Mouse (Mus musculus) embryonic facial prominence, embryonic 11.5 days (tissue): ENCODE results near the gene Cfap54. TPM values are rescaled to one million over a fixed set of nuclear protein-coding genes. Genes with fewer than 3 reads are reported as not detected.

Source experiments
- ATAC-seq: fragments of 200-750 bp; cut with Nextera tagmentation; replicated peaks from 2 replicates; pipeline ENCODE4 v1.8.0; 2017; ENCODE audit warnings: low read depth; ENCODE audit not compliant: insufficient number of reproducible peaks, low FRiP score, low TSS enrichment
- DNase-seq: peaks from one replicate; pipeline ENCODE4 v3.0.0-alpha.2; 2015; ENCODE audit warnings: low spot score
- H3K27ac ChIP-seq: fragments of 300-500 bp; sonication (generic); replicated peaks from 2 replicates; pipeline ENCODE4 v1.5.1; 2014; ENCODE audit warnings: mild to moderate bottlenecking, low read depth, low read length, control low read depth
- H3K27me3 ChIP-seq: fragments of 300-500 bp; sonication (generic); 2 replicates; pipeline ENCODE4 v1.6.1; 2014; ENCODE audit warnings: mild to moderate bottlenecking, low read length, moderate library complexity, mixed read lengths; ENCODE audit not compliant: control insufficient read depth, insufficient read depth
- H3K36me3 ChIP-seq: fragments of 300-500 bp; sonication (generic); replicated peaks from 2 replicates; pipeline ENCODE4 v1.6.1; 2014; ENCODE audit warnings: low read depth, mild to moderate bottlenecking, low read length, moderate library complexity, mixed read lengths; ENCODE audit not compliant: control insufficient read depth, insufficient read depth
- H3K4me1 ChIP-seq: fragments of 300-500 bp; sonication (generic); 2 replicates; pipeline ENCODE4 v1.6.1; 2014; ENCODE audit warnings: low read length, mixed read lengths; ENCODE audit not compliant: control insufficient read depth, insufficient read depth
- H3K4me2 ChIP-seq: fragments of 300-500 bp; sonication (generic); 2 replicates; pipeline ENCODE4 v1.6.1; 2014; ENCODE audit warnings: low read depth, mild to moderate bottlenecking, control low read depth, low read length, moderate library complexity
- H3K4me3 ChIP-seq: fragments of 300-500 bp; sonication (generic); 2 replicates; pipeline ENCODE4 v1.5.1; 2014; ENCODE audit warnings: low read depth, low read length, control low read depth
- H3K9ac ChIP-seq: fragments of 300-500 bp; sonication (generic); replicated peaks from 2 replicates; pipeline ENCODE4 v1.6.1; 2014; ENCODE audit warnings: mild to moderate bottlenecking, control low read depth, low read length
- H3K9me3 ChIP-seq: fragments of 300-500 bp; sonication (generic); replicated peaks from 2 replicates; pipeline ENCODE4 v1.6.1; 2016; ENCODE audit warnings: mild to moderate bottlenecking, low read length, inconsistent platforms, mixed read lengths; ENCODE audit not compliant: control insufficient read depth
- WGBS: fragments of 180-500 bp; shearing (Covaris S2); extraction: QIAGEN DNeasy Blood & Tissue Kit; methylation state at CpG from one replicate; pipeline ENCODE4 v1.1.7; 2014; 5-methylcytosine and 5-hydroxymethylcytosine counted together
- polyA plus RNA-seq: library from polyadenylated mRNA; unstranded; fragments of >200 nt; fragmentation: Nextera tagmentation; extraction: Ambion mirVana; gene quantifications from 2 replicates; pipeline ENCODE4 v1.2.1, GENCODE M21; 2014

Gene Cfap54
- polyA plus RNA-seq, 1 experiment from 2014 or later = not detected

DNA sequence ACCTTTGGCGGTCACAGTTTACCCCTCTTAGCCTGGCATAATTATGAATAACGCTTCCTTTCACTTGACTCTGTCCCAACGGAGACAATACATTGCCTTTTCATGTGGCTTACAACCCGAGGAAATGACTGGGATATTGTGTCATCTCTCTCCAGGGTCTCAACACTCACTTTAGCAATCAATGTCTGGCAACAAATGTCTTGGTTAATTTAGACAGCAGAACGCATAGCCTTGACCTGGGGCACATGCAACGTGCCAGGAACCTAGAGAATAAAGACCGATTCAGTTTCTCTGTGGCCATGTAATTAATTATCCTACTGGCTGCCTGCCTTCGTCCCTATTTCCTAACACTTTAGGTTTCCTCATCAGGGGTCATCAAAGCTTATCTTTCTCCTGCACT is 30.0 kb upstream of the Cfap54 start:
- ATAC-seq (no peak), DNase-seq (no peak)
- Histone ChIP-seq H3K9me3 (no peaks in the 10 kb centered on the region), H3K36me3 (no peaks in the 10 kb centered on the region), H3K27ac (no peak overlapping the region), H3K9ac (no peak overlapping the region), H3K27me3 (no peaks in the 10 kb centered on the region), H3K4me3 (no peak overlapping the region), H3K4me1 (no peaks in the 10 kb centered on the region), H3K4me2 (no peak overlapping the region)
- 57% methylated on average over 8 of the region's 8 CpGs for WGBS

DNA sequence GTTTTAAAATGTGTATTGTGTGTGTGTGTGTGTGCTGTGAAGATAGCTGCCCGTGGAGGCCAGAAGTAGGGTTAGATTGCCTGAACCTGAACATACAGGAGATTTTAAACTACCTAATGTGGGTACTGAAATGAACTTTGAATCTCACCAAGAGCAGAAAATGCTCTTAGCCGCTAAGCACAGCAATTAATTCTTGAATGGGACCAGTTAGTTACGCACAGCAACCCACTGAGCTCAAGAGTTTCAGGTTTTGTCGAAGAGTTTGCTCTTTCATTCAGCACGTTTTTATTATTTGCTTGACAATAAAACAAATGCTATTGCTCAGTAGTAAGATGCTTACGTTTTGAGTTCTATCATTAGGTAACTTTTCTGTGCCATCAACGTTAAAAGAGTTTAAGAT is 23.9 kb upstream of the Cfap54 start:
- ATAC-seq (no peak), DNase-seq (no peak)
- Histone ChIP-seq H3K4me2 (no peak overlapping the region), H3K9ac (no peak overlapping the region), H3K4me1 (no peaks in the 10 kb centered on the region), H3K36me3 (no peaks in the 10 kb centered on the region), H3K27ac (no peak overlapping the region), H3K4me3 (no peak overlapping the region), H3K27me3 (no peaks in the 10 kb centered on the region), H3K9me3 (no peaks in the 10 kb centered on the region)
- WGBS = 78% methylated on average over 7 of the region's 7 CpGs

DNA sequence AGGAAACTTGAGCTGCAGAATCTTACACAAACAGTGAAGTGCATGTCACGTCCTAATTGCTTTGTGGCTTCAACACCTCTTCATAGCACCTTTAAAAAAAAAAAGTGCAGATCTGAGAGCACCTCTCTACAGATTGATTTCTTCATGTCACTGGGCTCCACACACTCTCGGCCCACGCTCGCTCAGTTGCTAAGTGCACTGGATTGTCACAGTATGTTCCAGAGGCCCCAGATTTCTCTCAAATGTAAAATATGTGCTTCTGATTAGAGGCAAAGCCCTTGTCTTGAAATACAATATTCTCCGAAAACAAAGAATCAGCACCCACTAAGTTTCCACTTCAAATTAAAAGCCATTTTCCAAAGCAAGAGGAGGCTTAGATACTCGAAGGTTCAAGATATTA is 22.9 kb upstream of the Cfap54 start:
- Histone ChIP-seq H3K36me3 (no peaks in the 10 kb centered on the region), H3K27ac (no peak overlapping the region), H3K9ac (no peak overlapping the region), H3K4me2 (no peak overlapping the region), H3K9me3 (no peaks in the 10 kb centered on the region), H3K4me3 (no peak overlapping the region), H3K27me3 (no peaks in the 10 kb centered on the region), H3K4me1 (no peaks in the 10 kb centered on the region)
- peak; percentile 14 for DNase-seq
- WGBS = 69% methylated on average over 6 of the region's 6 CpGs
- no peak for ATAC-seq

DNA sequence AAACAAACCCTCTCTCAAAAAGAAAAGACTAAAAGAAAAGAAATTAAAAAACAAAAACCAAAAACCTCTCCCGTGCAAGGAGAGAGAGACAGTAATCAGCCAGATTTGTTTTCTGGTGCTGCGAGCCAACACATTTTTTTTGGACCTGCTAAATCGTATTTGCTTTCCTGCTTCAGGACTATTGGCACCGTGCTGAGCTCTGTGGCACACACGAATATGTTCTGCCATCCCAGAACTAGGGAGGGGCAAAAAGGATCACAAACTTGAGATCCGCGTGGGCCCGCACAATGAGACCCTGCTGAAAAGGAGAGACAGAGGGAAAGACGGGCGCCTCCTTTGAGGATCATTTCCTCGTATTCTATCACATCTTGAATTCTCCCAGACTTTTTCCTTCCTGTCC is 22.3 kb upstream of the Cfap54 start:
- Histone ChIP-seq H3K4me3 (no peak overlapping the region), H3K4me2 (no peak overlapping the region), H3K9me3 (no peaks in the 10 kb centered on the region), H3K9ac (no peak overlapping the region), H3K4me1 (no peaks in the 10 kb centered on the region), H3K27ac (no peak overlapping the region), H3K27me3 (no peaks in the 10 kb centered on the region), H3K36me3 (no peaks in the 10 kb centered on the region)
- WGBS = 76% methylated on average over 11 of the region's 11 CpGs
- DNase-seq (no peak), ATAC-seq (no peak)

DNA sequence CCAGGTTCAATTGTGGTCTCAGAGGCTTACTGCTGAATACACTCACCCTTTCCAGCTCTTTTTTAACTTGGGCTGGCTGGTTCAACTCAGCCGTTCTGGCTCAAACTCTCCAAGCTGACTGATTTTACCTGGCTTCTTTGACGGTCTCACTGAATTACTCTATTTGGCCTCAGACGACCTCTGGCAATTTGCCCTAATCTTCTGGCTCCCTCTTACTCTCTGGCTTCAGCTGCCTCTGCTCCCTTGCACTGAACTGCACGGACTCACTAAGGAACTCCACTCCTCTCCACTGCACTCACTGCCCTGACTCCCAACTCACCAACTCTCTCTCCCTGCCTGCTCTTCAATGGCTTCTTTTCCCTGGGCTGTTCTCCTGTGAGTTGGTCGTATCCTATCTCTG is 20.9 kb upstream of the Cfap54 start:
- no peak for ATAC-seq
- 57% methylated on average over 5 of the region's 5 CpGs for WGBS
- H3K4me2 ChIP-seq = no peak overlapping the region
- no peaks in the 10 kb centered on the region for H3K9me3 ChIP-seq
- H3K4me1 ChIP-seq = no peaks in the 10 kb centered on the region
- no peak overlapping the region for H3K9ac ChIP-seq
- DNase-seq = no peak
- no peak overlapping the region for H3K4me3 ChIP-seq
- H3K36me3 ChIP-seq = no peaks in the 10 kb centered on the region
- no peak overlapping the region for H3K27ac ChIP-seq
- no peaks in the 10 kb centered on the region for H3K27me3 ChIP-seq

DNA sequence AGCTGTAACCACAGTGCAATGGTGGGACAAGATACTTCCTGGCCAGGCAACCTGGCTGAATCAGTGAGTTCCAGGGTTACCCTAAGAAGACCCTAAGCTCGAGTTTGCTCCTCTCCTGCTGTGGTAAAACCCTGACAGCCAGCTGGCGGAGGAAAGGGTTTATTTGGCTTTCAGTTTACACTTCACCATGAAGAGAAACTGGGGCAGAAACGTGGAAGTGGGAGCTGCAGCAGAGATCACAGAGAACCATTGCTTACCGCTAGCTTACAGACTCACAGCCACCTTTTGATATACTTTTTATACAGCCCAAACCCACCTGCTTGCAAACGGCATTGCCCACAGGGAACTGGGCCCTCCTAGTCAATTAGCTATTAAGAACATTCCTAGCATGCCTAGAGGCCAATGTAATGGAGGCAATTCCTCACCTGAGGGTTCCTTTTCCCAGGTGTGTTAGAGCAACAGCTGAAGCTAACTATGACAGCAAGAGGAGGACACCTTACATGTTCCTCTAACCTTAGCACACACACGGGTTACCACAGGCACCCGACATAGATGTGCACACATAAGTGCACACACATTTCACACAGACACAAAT is 16.9 kb upstream of the Cfap54 start:
- Histone ChIP-seq H3K36me3 (no peaks in the 10 kb centered on the region), H3K4me3 (no peak overlapping the region), H3K9me3 (no peaks in the 10 kb centered on the region), H3K27me3 (no peaks in the 10 kb centered on the region), H3K27ac (no peak overlapping the region), H3K4me1 (no peaks in the 10 kb centered on the region), H3K4me2 (no peak overlapping the region), H3K9ac (no peak overlapping the region)
- 72% methylated on average over 7 of the region's 7 CpGs for WGBS
- DNase-seq (no peak), ATAC-seq (no peak)

DNA sequence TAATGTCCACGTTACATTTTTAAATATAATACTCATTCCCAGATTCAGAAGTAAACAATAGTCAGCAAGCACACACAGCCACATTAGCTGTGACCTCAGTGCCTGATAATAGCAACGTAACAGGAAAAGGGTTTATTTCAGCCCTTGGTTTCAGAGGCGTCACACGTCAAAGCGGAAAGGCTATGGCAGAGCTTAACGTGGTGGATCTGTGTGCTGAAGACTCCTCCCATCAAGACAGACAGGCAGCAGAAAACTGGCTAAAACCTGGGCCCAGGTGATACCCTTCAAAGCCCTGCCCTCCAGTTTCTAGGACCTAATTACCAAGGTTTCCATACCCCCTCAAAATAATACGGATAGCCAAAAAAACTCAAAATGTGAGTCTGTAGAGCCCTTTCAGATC is 16.0 kb upstream of the Cfap54 start:
- no peaks in the 10 kb centered on the region for H3K4me1 ChIP-seq
- DNase-seq (no peak), ATAC-seq (no peak)
- no peaks in the 10 kb centered on the region for H3K27me3 ChIP-seq
- WGBS = 95% methylated on average over 7 of the region's 7 CpGs
- H3K36me3 ChIP-seq = no peaks in the 10 kb centered on the region
- H3K9me3 ChIP-seq = no peaks in the 10 kb centered on the region
- no peak overlapping the region for H3K27ac ChIP-seq
- no peak overlapping the region for H3K4me2 ChIP-seq
- H3K4me3 ChIP-seq = no peak overlapping the region
- H3K9ac ChIP-seq = no peak overlapping the region

DNA sequence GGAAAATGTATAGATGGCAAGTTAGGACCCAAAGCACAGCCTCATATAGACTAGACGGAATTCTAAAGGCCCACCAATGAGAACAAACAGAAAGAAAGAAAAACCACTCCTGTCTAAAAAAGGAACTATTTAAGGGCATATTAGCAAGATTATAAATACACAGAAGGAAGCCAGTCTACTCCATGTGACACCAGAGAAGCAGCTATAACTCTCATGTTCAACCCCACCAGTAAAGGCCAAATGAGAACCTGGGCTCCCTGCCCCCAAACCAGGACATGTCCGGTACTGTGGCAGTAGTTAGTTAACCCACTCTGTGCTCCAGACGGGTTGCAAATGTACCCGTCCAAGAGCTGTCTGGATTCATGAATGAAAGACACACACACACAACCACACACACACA is 14.4 kb upstream of the Cfap54 start:
- Histone ChIP-seq H3K27me3 (no peaks in the 10 kb centered on the region), H3K27ac (no peak overlapping the region), H3K4me3 (no peak overlapping the region), H3K36me3 (no peaks in the 10 kb centered on the region), H3K9ac (no peak overlapping the region), H3K9me3 (no peaks in the 10 kb centered on the region), H3K4me2 (no peak overlapping the region), H3K4me1 (no peaks in the 10 kb centered on the region)
- ATAC-seq = no peak
- no peak for DNase-seq
- 79% methylated on average over 4 of the region's 4 CpGs for WGBS
